Mouse (Mus musculus): ENCODE results near the gene Begain. TPM values are rescaled to one million over a fixed set of nuclear protein-coding genes. Genes with fewer than 3 reads are reported as not detected.

The Begain gene
- total RNA-seq, 1 experiment: 1.3 TPM

DNA sequence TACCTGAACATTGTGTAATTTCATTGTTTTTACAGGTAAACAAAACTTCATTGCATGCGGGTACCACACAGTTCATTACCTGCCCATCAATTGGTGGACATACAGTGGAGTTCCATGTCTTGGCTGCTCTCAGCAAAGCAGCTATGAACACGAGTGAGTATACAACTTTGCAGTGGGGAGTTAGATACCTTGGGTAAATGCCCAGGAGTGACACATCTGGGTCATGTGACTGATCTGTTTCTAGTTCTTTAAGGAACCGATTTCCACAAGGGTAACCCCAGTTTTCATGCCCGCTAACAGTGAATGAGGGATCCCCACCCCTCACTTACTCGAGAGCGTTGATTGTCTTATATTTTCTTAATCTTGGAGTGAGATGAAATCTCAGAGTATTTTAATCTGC lies 9.0 kb upstream of the Begain start:
- H3K9me3 ChIP-seq (ENCODE audit: control insufficient read depth, insufficient read depth, low read depth, low read length): no peaks in the 10 kb centered on the region
- TF ChIP-seq ZC3H11A (IDR thresholded peaks at IDR 0.05; ENCODE audit: borderline replicate concordance, low read depth, low read length): no peak
- TF ChIP-seq ZNF384 (IDR thresholded peaks at IDR 0.05; ENCODE audit: low read depth, low read length): no peak
- H3K36me3 ChIP-seq (ENCODE audit: control insufficient read depth, insufficient read depth, low read length, poor library complexity, severe bottlenecking): no peaks in the 10 kb centered on the region
- H3K27ac ChIP-seq (ENCODE audit: insufficient read depth, low read depth, low read length, poor library complexity, severe bottlenecking): no peak overlapping the region
- H3K4me1 ChIP-seq (ENCODE audit: control insufficient read depth in 2 of 2, insufficient read depth in 2 of 2, low read length in 2 of 2, poor library complexity in 1 of 2): 0 out of 4 replicates have a peak, but pooled peaks cover 0 to 3% of the 10 kb centered on the region in 2 experiments
- no peak overlapping the region for H3K4me3 ChIP-seq (ENCODE audit: insufficient read depth in 1 of 2, low read depth in 1 of 2, low read length in 2 of 2, poor library complexity in 1 of 2, severe bottlenecking in 1 of 2)
- in situ Hi-C loops (cut with MboI; ENCODE audit: low sequenced_read_pairs in 2 of 2, unreplicated experiment in 2 of 2): no loop called here
- no peak overlapping the region for H3K9ac ChIP-seq (ENCODE audit: insufficient read depth, low read depth, low read length, poor library complexity, severe bottlenecking)
- DNase-seq (ENCODE audit: low read depth, low spot score): no peak

DNA sequence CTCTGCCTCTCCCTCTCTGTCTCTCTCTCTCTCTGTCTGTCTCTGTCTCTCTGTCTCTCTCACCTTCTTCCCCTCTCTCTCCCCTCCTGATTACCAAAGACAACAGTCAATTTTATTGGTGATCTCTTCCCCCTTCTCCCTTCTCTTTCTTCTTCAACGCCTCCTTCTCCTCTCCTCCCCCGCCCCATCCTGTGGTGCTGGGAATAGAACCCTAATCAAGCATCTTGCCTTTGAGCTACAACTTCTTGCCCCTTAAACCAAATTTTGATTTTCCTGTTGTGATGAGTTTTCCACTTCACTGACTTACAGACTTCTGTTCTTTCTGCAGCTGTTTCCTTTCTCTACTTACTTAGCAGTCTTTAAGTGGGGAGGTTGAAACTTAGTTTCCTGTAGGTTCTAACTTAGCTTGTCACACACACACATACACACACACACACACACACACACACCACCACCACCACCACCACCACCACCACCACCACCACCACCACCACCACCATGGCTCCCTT lies 6.8 kb upstream of the Begain start:
- TF ChIP-seq ZNF384 (IDR thresholded peaks at IDR 0.05; ENCODE audit: low read depth, low read length) (no peak), MAFK (IDR thresholded peaks at IDR 0.05; ENCODE audit: insufficient read depth, low read depth, low read length) (no peak), CHD2 (IDR thresholded peaks at IDR 0.05; ENCODE audit: low read depth, low read length) (no peak), ZC3H11A (IDR thresholded peaks at IDR 0.05; ENCODE audit: borderline replicate concordance, low read depth, low read length) (no peak), HCFC1 (IDR thresholded peaks at IDR 0.05; ENCODE audit: borderline replicate concordance, insufficient read depth, low read length) (no peak)
- in situ Hi-C loops (cut with MboI; ENCODE audit: low sequenced_read_pairs in 2 of 2, unreplicated experiment in 2 of 2): no loop called here
- H3K36me3 ChIP-seq (ENCODE audit: control insufficient read depth, insufficient read depth, low read length, poor library complexity, severe bottlenecking): no peaks in the 10 kb centered on the region
- H3K27ac ChIP-seq (ENCODE audit: insufficient read depth, low read depth, low read length, poor library complexity, severe bottlenecking): no peak overlapping the region
- H3K9ac ChIP-seq (ENCODE audit: insufficient read depth, low read depth, low read length, poor library complexity, severe bottlenecking): no peak overlapping the region
- no peak overlapping the region for H3K4me3 ChIP-seq (ENCODE audit: insufficient read depth in 1 of 2, low read depth in 1 of 2, low read length in 2 of 2, poor library complexity in 1 of 2, severe bottlenecking in 1 of 2)
- H3K9me3 ChIP-seq (ENCODE audit: control insufficient read depth, insufficient read depth, low read depth, low read length): no peaks in the 10 kb centered on the region
- no peak for DNase-seq (ENCODE audit: low read depth, low spot score)
- H3K4me1 ChIP-seq (ENCODE audit: control insufficient read depth in 2 of 2, insufficient read depth in 2 of 2, low read length in 2 of 2, poor library complexity in 1 of 2): peaks cover 0 to 3% of the 10 kb centered on the region in 2 experiments; a peak in 1 of 4 replicates

DNA sequence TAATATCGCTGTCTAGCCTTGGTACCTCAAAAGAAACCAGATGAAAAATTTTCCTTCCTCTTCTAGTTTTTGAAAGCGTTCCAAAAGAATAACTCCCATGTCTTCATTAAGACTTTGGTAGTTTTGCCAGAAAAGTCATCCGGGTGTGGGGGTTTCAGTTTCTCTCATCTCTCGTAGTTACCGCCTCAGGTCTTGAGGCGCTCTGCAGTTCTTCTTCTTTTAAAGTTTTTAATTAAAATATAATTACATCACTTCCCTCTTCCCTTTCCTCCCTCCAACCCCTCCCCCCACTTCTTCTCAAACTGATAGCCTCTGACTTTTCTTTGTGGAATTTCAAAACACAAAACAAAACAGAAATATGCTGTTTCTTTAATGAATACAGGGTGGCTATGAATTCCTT lies 6.1 kb upstream of the Begain start:
- in situ Hi-C loops (cut with MboI; ENCODE audit: low sequenced_read_pairs in 2 of 2, unreplicated experiment in 2 of 2): no loop called here
- no peak for DNase-seq (ENCODE audit: low read depth, low spot score)
- no peaks in the 10 kb centered on the region for H3K36me3 ChIP-seq (ENCODE audit: control insufficient read depth, insufficient read depth, low read length, poor library complexity, severe bottlenecking)
- no peaks in the 10 kb centered on the region for H3K9me3 ChIP-seq (ENCODE audit: control insufficient read depth, insufficient read depth, low read depth, low read length)
- no peak overlapping the region for H3K27ac ChIP-seq (ENCODE audit: insufficient read depth, low read depth, low read length, poor library complexity, severe bottlenecking)
- TF ChIP-seq HCFC1 (IDR thresholded peaks at IDR 0.05; ENCODE audit: borderline replicate concordance, insufficient read depth, low read length) (no peak), ZNF384 (IDR thresholded peaks at IDR 0.05; ENCODE audit: low read depth, low read length) (no peak), CHD2 (IDR thresholded peaks at IDR 0.05; ENCODE audit: low read depth, low read length) (no peak), MAFK (IDR thresholded peaks at IDR 0.05; ENCODE audit: insufficient read depth, low read depth, low read length) (no peak), ZC3H11A (IDR thresholded peaks at IDR 0.05; ENCODE audit: borderline replicate concordance, low read depth, low read length) (no peak)
- H3K9ac ChIP-seq (ENCODE audit: insufficient read depth, low read depth, low read length, poor library complexity, severe bottlenecking): no peak overlapping the region
- no peak overlapping the region for H3K4me3 ChIP-seq (ENCODE audit: insufficient read depth in 1 of 2, low read depth in 1 of 2, low read length in 2 of 2, poor library complexity in 1 of 2, severe bottlenecking in 1 of 2)
- H3K4me1 ChIP-seq (ENCODE audit: control insufficient read depth in 2 of 2, insufficient read depth in 2 of 2, low read length in 2 of 2, poor library complexity in 1 of 2): peaks cover 0 to 3% of the 10 kb centered on the region in 2 experiments; a peak in 1 of 4 replicates

DNA sequence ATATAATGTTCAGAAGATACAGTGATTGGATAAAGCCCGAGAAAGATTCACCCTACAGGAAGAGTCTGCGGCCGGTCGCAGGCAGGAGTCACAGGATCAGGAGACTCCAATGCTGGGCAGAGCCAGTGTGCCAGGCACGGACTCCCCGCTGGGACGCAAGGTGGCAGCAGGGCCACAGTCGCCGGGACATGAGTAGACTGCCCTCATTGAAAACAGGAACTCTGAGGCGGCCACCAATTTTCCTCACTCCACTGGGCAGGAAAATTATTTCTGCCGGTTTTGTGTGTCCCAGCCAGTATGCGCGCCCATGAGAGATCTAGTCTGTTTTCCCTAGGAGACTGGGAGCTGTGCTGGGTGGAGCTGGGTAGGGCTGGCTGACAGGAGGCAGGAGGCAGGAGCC lies 3.2 kb upstream of the Begain start:
- no peaks in the 10 kb centered on the region for H3K36me3 ChIP-seq (ENCODE audit: control insufficient read depth, insufficient read depth, low read length, poor library complexity, severe bottlenecking)
- H3K27ac ChIP-seq (ENCODE audit: insufficient read depth, low read depth, low read length, poor library complexity, severe bottlenecking): no peak overlapping the region
- DNase-seq (ENCODE audit: low read depth, low spot score): no peak
- H3K9me3 ChIP-seq (ENCODE audit: control insufficient read depth, insufficient read depth, low read depth, low read length): no peaks in the 10 kb centered on the region
- TF ChIP-seq ZC3H11A (IDR thresholded peaks at IDR 0.05; ENCODE audit: borderline replicate concordance, low read depth, low read length) (no peak), MAFK (IDR thresholded peaks at IDR 0.05; ENCODE audit: insufficient read depth, low read depth, low read length) (no peak), CHD2 (IDR thresholded peaks at IDR 0.05; ENCODE audit: low read depth, low read length) (no peak), HCFC1 (IDR thresholded peaks at IDR 0.05; ENCODE audit: borderline replicate concordance, insufficient read depth, low read length) (no peak), ZNF384 (IDR thresholded peaks at IDR 0.05; ENCODE audit: low read depth, low read length) (no peak)
- no peak overlapping the region for H3K4me3 ChIP-seq (ENCODE audit: insufficient read depth in 1 of 2, low read depth in 1 of 2, low read length in 2 of 2, poor library complexity in 1 of 2, severe bottlenecking in 1 of 2)
- in situ Hi-C loops (cut with MboI; ENCODE audit: low sequenced_read_pairs in 2 of 2, unreplicated experiment in 2 of 2): no loop called here
- peaks cover 0 to 5% of the 10 kb centered on the region in 2 experiments; a peak in 1 of 4 replicates for H3K4me1 ChIP-seq (ENCODE audit: control insufficient read depth in 2 of 2, insufficient read depth in 2 of 2, low read length in 2 of 2, poor library complexity in 1 of 2)
- no peak overlapping the region for H3K9ac ChIP-seq (ENCODE audit: insufficient read depth, low read depth, low read length, poor library complexity, severe bottlenecking)

DNA sequence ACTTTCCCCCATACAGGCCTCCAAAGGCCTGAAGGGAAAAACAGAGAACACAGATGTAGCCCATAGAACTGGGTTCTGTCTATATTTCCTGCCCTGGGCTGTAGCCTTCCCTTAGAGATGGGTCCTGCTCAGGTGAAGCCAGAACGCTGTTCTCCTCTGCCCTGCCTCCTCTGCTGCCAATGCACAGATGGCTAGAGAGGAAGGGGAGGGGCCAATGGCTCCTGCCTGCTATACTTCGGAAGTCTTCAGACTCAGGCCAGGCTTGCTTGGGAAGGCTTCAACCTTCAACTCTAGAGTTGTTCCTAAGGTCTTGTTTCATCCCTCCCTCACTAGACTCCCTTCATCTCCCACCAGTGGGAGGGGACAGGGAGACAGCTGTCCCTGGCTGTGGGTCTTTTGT lies 1.7 kb upstream of the Begain start:
- H3K36me3 ChIP-seq (ENCODE audit: control insufficient read depth, insufficient read depth, low read length, poor library complexity, severe bottlenecking): no peaks in the 10 kb centered on the region
- H3K9me3 ChIP-seq (ENCODE audit: control insufficient read depth, insufficient read depth, low read depth, low read length): no peaks in the 10 kb centered on the region
- H3K4me1 ChIP-seq (ENCODE audit: control insufficient read depth in 2 of 2, insufficient read depth in 2 of 2, low read length in 2 of 2, poor library complexity in 1 of 2): peaks cover 0 to 5% of the 10 kb centered on the region in 2 experiments; a peak in 1 of 4 replicates
- no peak overlapping the region for H3K9ac ChIP-seq (ENCODE audit: insufficient read depth, low read depth, low read length, poor library complexity, severe bottlenecking)
- in situ Hi-C loops (cut with MboI; ENCODE audit: low sequenced_read_pairs in 2 of 2, unreplicated experiment in 2 of 2): no loop called here
- no peak overlapping the region for H3K27ac ChIP-seq (ENCODE audit: insufficient read depth, low read depth, low read length, poor library complexity, severe bottlenecking)
- TF ChIP-seq ZNF384 (IDR thresholded peaks at IDR 0.05; ENCODE audit: low read depth, low read length): no peak
- no peak for TF ChIP-seq CHD2 (IDR thresholded peaks at IDR 0.05; ENCODE audit: low read depth, low read length)
- TF ChIP-seq ZC3H11A (IDR thresholded peaks at IDR 0.05; ENCODE audit: borderline replicate concordance, low read depth, low read length): no peak
- TF ChIP-seq MAFK (IDR thresholded peaks at IDR 0.05; ENCODE audit: insufficient read depth, low read depth, low read length): no peak
- no peak for TF ChIP-seq HCFC1 (IDR thresholded peaks at IDR 0.05; ENCODE audit: borderline replicate concordance, insufficient read depth, low read length)
- DNase-seq (ENCODE audit: low read depth, low spot score): no peak
- H3K4me3 ChIP-seq (ENCODE audit: insufficient read depth in 1 of 2, low read depth in 1 of 2, low read length in 2 of 2, poor library complexity in 1 of 2, severe bottlenecking in 1 of 2): no peak overlapping the region
